Mouse (Mus musculus) forebrain, embryonic 13.5 days (tissue): Measurements from ENCODE around the gene Kxd1. TPM values are rescaled to one million over a fixed set of nuclear protein-coding genes. Genes with fewer than 3 reads are reported as not detected.
A peak's percentile ranks its signal among the peaks of the same experiment; 100 is the strongest.

Experiments
- ATAC-seq: fragments of 200-750 bp; cut with Nextera tagmentation; 2 replicates; pipeline ENCODE4 v1.8.0; 2017
- H3K27ac ChIP-seq: fragments of 300-500 bp; sonication (generic); 2 replicates; pipeline ENCODE4 v1.5.1; 2015; ENCODE audit warnings: inconsistent platforms, mild to moderate bottlenecking, moderate library complexity
- H3K27me3 ChIP-seq: fragments of 300-500 bp; sonication (generic); 2 replicates; pipeline ENCODE4 v1.6.1; 2015; ENCODE audit warnings: mild to moderate bottlenecking, inconsistent platforms
- H3K36me3 ChIP-seq: fragments of 300-500 bp; sonication (generic); 2 replicates; pipeline ENCODE4 v1.6.1; 2015; ENCODE audit warnings: mild to moderate bottlenecking, inconsistent platforms; ENCODE audit not compliant: poor library complexity, severe bottlenecking
- H3K4me1 ChIP-seq: fragments of 300-500 bp; sonication (generic); 2 replicates; pipeline ENCODE4 v1.6.1; 2015; ENCODE audit warnings: inconsistent platforms
- H3K4me2 ChIP-seq: fragments of 300-500 bp; sonication (generic); 2 replicates; pipeline ENCODE4 v1.6.1; 2015; ENCODE audit warnings: inconsistent platforms, mild to moderate bottlenecking, moderate library complexity
- H3K4me3 ChIP-seq: fragments of 300-500 bp; sonication (generic); 2 replicates; pipeline ENCODE4 v1.5.1; 2015; ENCODE audit warnings: mild to moderate bottlenecking, inconsistent platforms
- H3K9ac ChIP-seq: fragments of 300-500 bp; sonication (generic); 2 replicates; pipeline ENCODE4 v1.6.1; 2015; ENCODE audit warnings: mild to moderate bottlenecking, inconsistent platforms
- H3K9me3 ChIP-seq: fragments of 300-500 bp; sonication (generic); replicated peaks from 2 replicates; pipeline ENCODE4 v1.6.1; 2016; ENCODE audit warnings: inconsistent platforms
- WGBS: fragments of 180-500 bp; shearing (Covaris S2); methylation state at CpG from one replicate; pipeline ENCODE4 v1.1.7; 2015; 5-methylcytosine and 5-hydroxymethylcytosine counted together
- polyA plus RNA-seq: library from polyadenylated mRNA; unstranded; fragments of >200 nt; fragmentation: Nextera tagmentation; extraction: Ambion mirVana; gene quantifications from 2 replicates; pipeline ENCODE4 v1.2.1, GENCODE M21; 2015

The Kxd1 gene
- polyA plus RNA-seq, 1 experiment from 2014 or later: 53.6 TPM

DNA sequence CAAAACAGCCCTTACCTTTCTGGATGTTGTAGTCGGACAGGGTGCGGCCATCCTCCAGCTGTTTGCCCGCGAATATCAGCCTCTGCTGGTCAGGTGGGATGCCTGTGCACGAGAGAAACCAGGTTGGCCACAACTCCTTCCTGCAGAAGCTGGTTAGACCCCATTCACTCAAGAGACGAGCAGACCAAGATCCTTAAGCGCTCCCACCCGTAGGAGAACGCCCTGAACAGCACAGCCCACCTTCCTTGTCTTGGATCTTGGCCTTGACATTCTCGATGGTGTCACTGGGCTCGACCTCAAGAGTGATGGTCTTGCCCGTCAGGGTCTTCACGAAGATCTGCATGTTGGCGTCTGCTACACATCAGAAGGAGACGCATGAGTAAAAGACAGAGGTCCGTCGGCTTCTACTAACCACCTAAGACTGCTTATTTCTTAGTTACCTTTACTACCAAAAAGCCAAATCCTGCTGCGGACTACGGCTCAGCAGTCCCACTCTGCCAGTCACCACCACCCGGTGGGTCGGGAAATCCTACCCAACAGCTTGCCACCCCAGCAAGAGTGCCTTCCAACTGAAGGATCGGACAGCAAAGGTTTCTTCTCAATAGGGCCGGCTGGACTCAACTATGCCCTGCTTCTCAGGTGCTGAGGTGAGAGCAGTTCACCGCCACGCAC is 18.3 kb downstream of the Kxd1 start:
- Histone ChIP-seq H3K4me3 (peak overlapping the region; percentile 98), H3K4me1 (peaks cover 41% of the 10 kb centered on the region), H3K27ac (peak overlapping the region; percentile 92), H3K9ac (peak overlapping the region; percentile 98), H3K4me2 (peak overlapping the region; percentile 99), H3K36me3 (peaks cover 47% of the 10 kb centered on the region), H3K27me3 (no peaks in the 10 kb centered on the region), H3K9me3 (no peaks in the 10 kb centered on the region)
- WGBS: 17% methylated on average over 25 of the region's 25 CpGs
- ATAC-seq: no peak

DNA sequence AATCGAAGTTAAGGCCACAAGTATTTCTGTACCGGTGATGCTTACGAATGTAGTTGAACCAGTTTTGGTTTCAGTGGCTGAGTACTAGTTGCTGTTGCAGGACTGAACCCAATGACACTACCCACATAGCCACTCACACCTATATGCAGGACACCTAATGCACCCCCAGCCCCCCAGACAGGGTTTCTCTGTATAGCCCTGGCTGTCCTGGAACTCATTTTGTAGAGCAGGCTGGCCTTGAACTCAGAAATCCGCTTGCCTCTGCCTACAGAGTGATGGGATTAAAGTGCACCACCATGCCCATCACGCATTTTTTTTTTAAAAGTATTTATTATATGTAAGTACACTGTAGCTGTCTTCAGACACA is 20.7 kb downstream of the Kxd1 start:
- peak overlapping the region; percentile 2; the same call in 1 of the 2 replicates for H3K27ac ChIP-seq
- H3K36me3 ChIP-seq: peaks cover 32% of the 10 kb centered on the region
- H3K4me3 ChIP-seq: peak overlapping the region; percentile 72
- H3K27me3 ChIP-seq: peaks cover 22% of the 10 kb centered on the region
- ATAC-seq: no peak
- H3K4me2 ChIP-seq: peak overlapping the region; percentile 77; the same call in 1 of the 2 replicates
- peaks cover 59% of the 10 kb centered on the region for H3K4me1 ChIP-seq
- no peaks in the 10 kb centered on the region for H3K9me3 ChIP-seq
- WGBS: 64% methylated on average over 5 of the region's 5 CpGs
- no peak overlapping the region for H3K9ac ChIP-seq

DNA sequence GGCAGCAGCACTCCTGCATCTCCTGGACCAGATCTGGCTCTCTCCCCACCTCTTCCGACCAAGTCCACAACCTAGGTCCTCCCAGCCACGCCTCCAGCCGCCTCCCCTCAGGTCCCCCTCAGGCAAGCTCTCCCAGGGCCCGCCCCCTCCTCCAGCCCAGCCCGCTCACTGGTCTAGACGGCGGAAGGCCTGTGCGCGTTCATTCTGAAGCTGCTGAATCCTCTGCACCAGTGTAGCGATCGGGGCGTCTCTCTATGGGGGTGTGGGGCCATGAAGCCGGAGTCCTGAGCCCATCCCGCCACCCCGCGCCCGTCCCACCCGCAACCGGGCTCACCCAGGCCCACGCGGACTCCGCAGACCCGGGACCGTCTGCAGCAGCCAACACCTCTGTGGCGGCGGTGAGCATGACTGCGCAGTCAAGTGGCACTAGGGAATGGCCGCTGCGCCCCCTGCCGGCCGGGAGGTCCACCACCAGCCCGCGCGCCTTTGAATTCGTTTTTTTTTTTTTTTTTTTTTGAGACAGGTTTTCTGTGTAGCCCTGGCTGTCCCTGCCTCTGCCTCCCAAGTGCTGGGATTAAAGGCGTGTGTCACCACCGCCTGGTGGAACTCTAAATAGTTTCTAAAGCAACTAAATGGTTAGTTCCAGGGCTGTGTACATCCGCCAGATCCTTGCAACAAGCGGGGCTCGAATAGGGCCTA is 21.3 kb downstream of the Kxd1 start, which contains the start of gene Rex1bd:
Rex1bd (minus strand) TSS at position 425 of the 699 bp plus-strand sequence.
- H3K27ac ChIP-seq: peak within 1 kb of the TSS; percentile 91
- H3K36me3 ChIP-seq: peaks cover 32% of the 10 kb centered on the region
- WGBS: 3% methylated on average over 40 of the region's 40 CpGs
- ATAC-seq: peak; percentile 83
- H3K9me3 ChIP-seq: no peaks in the 10 kb centered on the region
- peak within 1 kb of the TSS; percentile 77 for H3K4me2 ChIP-seq
- H3K4me1 ChIP-seq: peaks cover 60% of the 10 kb centered on the region
- peaks cover 28% of the 10 kb centered on the region for H3K27me3 ChIP-seq
- H3K4me3 ChIP-seq: peak within 1 kb of the TSS; percentile 72
- H3K9ac ChIP-seq: peak within 1 kb of the TSS; percentile 90

GRCm38 (mm10) chr8:70505698-70506327 is 21.9 kb downstream of the Kxd1 start:
- peak; percentile 15; the same call in 1 of the 2 replicates for ATAC-seq
- H3K9me3 ChIP-seq: no peaks in the 10 kb centered on the region
- H3K9ac ChIP-seq: peak overlapping the region; percentile 90
- WGBS: 38% methylated on average over 32 of the region's 32 CpGs
- peak overlapping the region; percentile 91 for H3K27ac ChIP-seq
- H3K27me3 ChIP-seq: peaks cover 34% of the 10 kb centered on the region
- peaks cover 32% of the 10 kb centered on the region for H3K36me3 ChIP-seq
- H3K4me1 ChIP-seq: peaks cover 59% of the 10 kb centered on the region
- peak overlapping the region; percentile 77 for H3K4me2 ChIP-seq
- H3K4me3 ChIP-seq: peak overlapping the region; percentile 72

DNA sequence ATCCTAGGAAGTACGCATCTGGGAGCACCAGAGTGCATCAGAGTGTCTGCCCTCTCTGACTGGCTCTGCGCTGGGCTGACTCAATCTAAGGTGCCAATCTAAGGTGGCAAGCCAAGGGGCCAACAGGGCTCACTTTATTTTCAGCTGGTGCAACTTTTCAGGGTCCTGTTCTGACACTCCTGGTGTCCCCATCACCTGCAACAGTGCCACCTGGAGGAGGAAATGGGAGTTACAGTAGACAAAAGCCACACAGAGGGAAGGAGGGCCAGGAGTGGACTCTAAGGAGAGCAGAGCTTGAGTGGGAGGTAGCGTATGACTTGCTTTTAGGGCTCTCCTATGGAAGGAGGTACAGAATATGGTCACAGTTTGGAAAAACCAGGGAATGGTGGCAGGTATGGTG is 22.9 kb downstream of the Kxd1 start:
- H3K36me3 ChIP-seq: peaks cover 32% of the 10 kb centered on the region
- peak overlapping the region; percentile 77; the same call in 1 of the 2 replicates for H3K4me2 ChIP-seq
- H3K27ac ChIP-seq: no peak overlapping the region
- peaks cover 62% of the 10 kb centered on the region for H3K4me1 ChIP-seq
- H3K27me3 ChIP-seq: peaks cover 44% of the 10 kb centered on the region
- no peak overlapping the region; the same call in 1 of the 2 replicates for H3K4me3 ChIP-seq
- WGBS: 72% methylated on average over 3 of the region's 3 CpGs
- no peak for ATAC-seq
- H3K9ac ChIP-seq: no peak overlapping the region
- H3K9me3 ChIP-seq: no peaks in the 10 kb centered on the region

DNA sequence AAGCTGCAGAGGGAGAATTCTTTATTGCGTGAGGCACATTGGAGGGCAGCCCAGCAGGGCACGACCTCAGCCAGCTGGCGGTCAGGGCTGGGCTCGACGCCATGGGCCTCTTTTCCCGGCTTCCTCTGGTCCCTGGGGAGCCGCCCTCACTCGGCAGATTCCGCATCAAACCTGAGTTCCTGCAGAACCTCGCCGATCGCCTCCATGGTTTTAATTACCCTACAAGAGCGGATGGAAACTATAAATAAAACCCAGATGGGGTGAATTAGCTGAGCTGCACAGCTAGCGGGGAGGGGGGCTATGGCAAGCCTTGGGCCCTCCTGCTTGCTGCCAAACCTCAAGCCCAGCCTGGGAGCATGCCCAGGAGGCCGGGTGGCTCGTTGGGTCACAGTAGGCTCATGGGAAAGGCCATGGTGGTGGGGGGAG is 23.5 kb downstream of the Kxd1 start:
- H3K9me3 ChIP-seq: no peaks in the 10 kb centered on the region

GRCm38 (mm10) chr8:70503062-70503750 is 24.6 kb downstream of the Kxd1 start:
- Histone ChIP-seq H3K27me3 (peaks cover 60% of the 10 kb centered on the region), H3K4me3 (no peak overlapping the region), H3K4me2 (peak overlapping the region; percentile 22; the same call in 1 of the 2 replicates), H3K9me3 (no peaks in the 10 kb centered on the region), H3K4me1 (peaks cover 48% of the 10 kb centered on the region), H3K27ac (no peak overlapping the region), H3K36me3 (peaks cover 22% of the 10 kb centered on the region), H3K9ac (peak overlapping the region; percentile 7; the same call in 1 of the 2 replicates)
- WGBS: 12% methylated on average over 46 of the region's 46 CpGs
- no peak for ATAC-seq

More for the DNA sequence above, 23.5 kb downstream of the Kxd1 start:
- Histone ChIP-seq H3K4me1 (peaks cover 58% of the 10 kb centered on the region), H3K9ac (peak overlapping the region; percentile 12; the same call in 1 of the 2 replicates), H3K36me3 (peaks cover 32% of the 10 kb centered on the region), H3K27ac (no peak overlapping the region), H3K4me3 (no peak overlapping the region), H3K27me3 (peaks cover 49% of the 10 kb centered on the region), H3K4me2 (no peak overlapping the region)
- WGBS: 81% methylated on average over 16 of the region's 16 CpGs
- ATAC-seq: no peak

- Histone ChIP-seq H3K4me1 (peaks cover 46% of the 10 kb centered on the region), H3K4me3 (no peak overlapping the region), H3K9me3 (no peaks in the 10 kb centered on the region), H3K36me3 (peaks cover 15% of the 10 kb centered on the region), H3K4me2 (peak overlapping the region; percentile 24; the same call in 1 of the 2 replicates), H3K27ac (no peak overlapping the region), H3K9ac (peak overlapping the region; percentile 45; the same call in 1 of the 2 replicates), H3K27me3 (peaks cover 67% of the 10 kb centered on the region)
- 35% methylated on average over 12 of the region's 12 CpGs for WGBS
- no peak for ATAC-seq
These were observed 25.2 kb downstream of the Kxd1 start for GRCm38 (mm10) chr8:70502540-70502939.

DNA sequence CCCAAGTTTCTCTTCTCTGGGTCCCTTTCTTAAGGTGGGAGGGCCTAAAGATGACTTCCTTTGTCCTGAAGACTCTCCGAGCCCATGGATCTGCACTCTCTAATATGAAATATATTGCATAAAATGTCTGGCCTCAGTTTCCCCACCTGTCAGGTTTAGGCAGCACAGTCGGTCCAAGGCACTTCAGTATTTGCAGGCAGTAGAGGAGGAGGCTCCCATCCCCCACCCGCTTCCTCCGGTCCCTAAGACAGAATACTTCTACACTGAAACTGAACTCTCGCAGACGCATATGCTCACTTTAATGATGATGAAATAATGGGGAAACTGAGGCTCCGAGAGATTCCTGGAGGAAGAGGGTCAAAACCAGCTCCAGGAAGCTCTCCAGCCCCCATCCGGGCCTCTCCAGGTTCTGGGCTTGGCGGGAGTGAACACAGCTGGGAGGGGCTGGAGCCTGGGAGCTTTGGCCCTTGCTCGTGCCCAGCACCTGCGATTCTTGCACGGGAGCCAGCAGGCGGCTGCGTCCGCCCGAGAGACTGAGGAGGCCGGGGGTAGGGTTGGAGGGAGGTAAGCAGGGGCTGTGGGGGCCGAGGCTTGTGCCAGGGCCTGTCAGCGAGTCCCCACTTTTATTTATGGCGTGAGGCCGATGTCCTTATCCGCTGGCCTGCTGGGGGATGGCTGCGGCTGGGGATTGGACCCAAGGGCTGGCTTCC is 25.8 kb downstream of the Kxd1 start:
- Histone ChIP-seq H3K4me2 (peak overlapping the region; percentile 24), H3K36me3 (peaks cover 9% of the 10 kb centered on the region), H3K27me3 (peaks cover 73% of the 10 kb centered on the region), H3K9me3 (no peaks in the 10 kb centered on the region), H3K27ac (no peak overlapping the region), H3K4me1 (peaks cover 46% of the 10 kb centered on the region), H3K9ac (peak overlapping the region; percentile 45), H3K4me3 (no peak overlapping the region)
- WGBS: 11% methylated on average over 23 of the region's 23 CpGs
- ATAC-seq: no peak

GRCm38 (mm10) chr8:70500386-70501301 is 27.1 kb downstream of the Kxd1 start:
- peaks cover 86% of the 10 kb centered on the region for H3K27me3 ChIP-seq
- ATAC-seq: no peak
- H3K4me3 ChIP-seq: peak overlapping the region; percentile 19
- H3K4me1 ChIP-seq: peaks cover 41% of the 10 kb centered on the region
- WGBS: 8% methylated on average over 39 of the region's 39 CpGs
- H3K4me2 ChIP-seq: peak overlapping the region; percentile 27
- H3K9ac ChIP-seq: no peak overlapping the region
- no peak overlapping the region for H3K27ac ChIP-seq
- no peaks in the 10 kb centered on the region for H3K9me3 ChIP-seq
- H3K36me3 ChIP-seq: peaks cover 8% of the 10 kb centered on the region; the same call in 1 of the 2 replicates
